Mouse (Mus musculus) heart, embryonic 16.5 days (tissue): ENCODE data around the gene Rora. TPM values are rescaled to one million over a fixed set of nuclear protein-coding genes. Genes with fewer than 3 reads are reported as not detected.
A peak's percentile ranks its signal among the peaks of the same experiment; 100 is the strongest.

ENCODE experiments used
- ATAC-seq: fragments of 200-750 bp; cut with Nextera tagmentation; replicated peaks from 2 replicates; pipeline ENCODE4 v1.8.0; 2017; ENCODE audit warnings: moderate number of reproducible peaks; ENCODE audit not compliant: insufficient read depth, low FRiP score; ENCODE audit errors: extremely low read depth
- H3K27ac ChIP-seq: fragments of 300-500 bp; sonication (generic); 2 replicates; pipeline ENCODE4 v1.5.1; 2014; ENCODE audit warnings: mild to moderate bottlenecking, low read length, control low read depth, moderate library complexity
- H3K27me3 ChIP-seq: fragments of 300-500 bp; sonication (generic); 2 replicates; pipeline ENCODE4 v1.6.1; 2014; ENCODE audit warnings: low read length, mixed read lengths; ENCODE audit not compliant: control insufficient read depth, insufficient read depth
- H3K36me3 ChIP-seq: fragments of 300-500 bp; sonication (generic); 2 replicates; pipeline ENCODE4 v1.6.1; 2014; ENCODE audit not compliant: control insufficient read depth, insufficient read depth
- H3K4me1 ChIP-seq: fragments of 300-500 bp; sonication (generic); 2 replicates; pipeline ENCODE4 v1.6.1; 2014; ENCODE audit warnings: low read length, mixed read lengths; ENCODE audit not compliant: control insufficient read depth, insufficient read depth
- H3K4me2 ChIP-seq: fragments of 300-500 bp; sonication (generic); 2 replicates; pipeline ENCODE4 v1.6.1; 2014; ENCODE audit warnings: low read depth, mild to moderate bottlenecking, control low read depth, low read length
- H3K4me3 ChIP-seq: fragments of 300-500 bp; sonication (generic); 2 replicates; pipeline ENCODE4 v1.5.1; 2014; ENCODE audit warnings: mild to moderate bottlenecking, control low read depth, low read length
- H3K9ac ChIP-seq: fragments of 300-500 bp; sonication (generic); 2 replicates; pipeline ENCODE4 v1.6.1; 2014; ENCODE audit warnings: low read length, control low read depth
- H3K9me3 ChIP-seq: fragments of 300-500 bp; sonication (generic); replicated peaks from 2 replicates; pipeline ENCODE4 v1.6.1; 2016; ENCODE audit warnings: low read length; ENCODE audit not compliant: control insufficient read depth
- WGBS: fragments of 180-500 bp; shearing (Covaris S2); extraction: QIAGEN DNeasy Blood & Tissue Kit; methylation state at CpG from one replicate; pipeline ENCODE4 v1.1.7; 2014; 5-methylcytosine and 5-hydroxymethylcytosine counted together
- polyA plus RNA-seq: library from polyadenylated mRNA; unstranded; fragments of >200 nt; fragmentation: Nextera tagmentation; extraction: Ambion mirVana; gene quantifications from 2 replicates; pipeline ENCODE4 v1.2.1, GENCODE M21; 2015

Gene Rora
- polyA plus RNA-seq, 1 experiment from 2014 or later, result 9.4 TPM

- no peaks in the 10 kb centered on the region for H3K4me1 ChIP-seq
- H3K36me3 ChIP-seq, result no peaks in the 10 kb centered on the region
- H3K9ac ChIP-seq, result no peak overlapping the region
- no peak overlapping the region for H3K4me3 ChIP-seq
- no peaks in the 10 kb centered on the region for H3K9me3 ChIP-seq
- 76% methylated on average over 7 of the region's 7 CpGs for WGBS
- ATAC-seq, result no peak
- H3K4me2 ChIP-seq, result no peak overlapping the region
- H3K27ac ChIP-seq, result no peak overlapping the region
- H3K27me3 ChIP-seq, result no peaks in the 10 kb centered on the region
Observed at GRCm38 (mm10) chr9:69013186-69013715, 359.7 kb downstream of the Rora start.

GRCm38 (mm10) chr9:69014203-69014602 lies 360.6 kb downstream of the Rora start:
- Histone ChIP-seq H3K4me3 (no peak overlapping the region), H3K4me2 (no peak overlapping the region), H3K27ac (no peak overlapping the region), H3K9me3 (no peaks in the 10 kb centered on the region), H3K36me3 (no peaks in the 10 kb centered on the region), H3K9ac (no peak overlapping the region), H3K27me3 (no peaks in the 10 kb centered on the region), H3K4me1 (no peaks in the 10 kb centered on the region)
- WGBS, result 86% methylated on average over 2 of the region's 2 CpGs
- no peak for ATAC-seq

- no peaks in the 10 kb centered on the region for H3K9me3 ChIP-seq
- H3K27ac ChIP-seq, result no peak overlapping the region
Observed at GRCm38 (mm10) chr9:69020381-69020780, 366.8 kb downstream of the Rora start.

GRCm38 (mm10) chr9:69021482-69021881 lies 367.9 kb downstream of the Rora start:
- Histone ChIP-seq H3K4me1 (no peaks in the 10 kb centered on the region), H3K9me3 (no peaks in the 10 kb centered on the region), H3K27me3 (no peaks in the 10 kb centered on the region), H3K9ac (no peak overlapping the region), H3K4me3 (no peak overlapping the region), H3K4me2 (no peak overlapping the region), H3K27ac (no peak overlapping the region), H3K36me3 (no peaks in the 10 kb centered on the region)
- no peak for ATAC-seq
- WGBS, result 88% methylated on average over 1 of the region's 1 CpGs

More at GRCm38 (mm10) chr9:69020381-69020780, 366.8 kb downstream of the Rora start:
- Histone ChIP-seq H3K27me3 (no peaks in the 10 kb centered on the region), H3K36me3 (no peaks in the 10 kb centered on the region), H3K4me1 (no peaks in the 10 kb centered on the region), H3K4me3 (no peak overlapping the region), H3K9ac (no peak overlapping the region), H3K4me2 (no peak overlapping the region)
- no peak for ATAC-seq
- WGBS, result 85% methylated on average over 4 of the region's 4 CpGs

GRCm38 (mm10) chr9:69023314-69023713 lies 369.7 kb downstream of the Rora start:
- WGBS, result 72% methylated on average over 3 of the region's 3 CpGs
- no peak overlapping the region for H3K4me2 ChIP-seq
- H3K27me3 ChIP-seq, result no peaks in the 10 kb centered on the region
- no peaks in the 10 kb centered on the region for H3K4me1 ChIP-seq
- H3K9ac ChIP-seq, result no peak overlapping the region
- H3K27ac ChIP-seq, result no peak overlapping the region
- no peak overlapping the region for H3K4me3 ChIP-seq
- H3K9me3 ChIP-seq, result no peaks in the 10 kb centered on the region
- no peaks in the 10 kb centered on the region for H3K36me3 ChIP-seq
- ATAC-seq, result no peak

- WGBS, result 70% methylated on average over 4 of the region's 4 CpGs
Observed at GRCm38 (mm10) chr9:69028177-69028576, 374.6 kb downstream of the Rora start.

GRCm38 (mm10) chr9:69034301-69034871 lies 380.8 kb downstream of the Rora start:
- H3K27ac ChIP-seq, result no peak overlapping the region
- no peak overlapping the region for H3K4me3 ChIP-seq
- H3K4me1 ChIP-seq, result no peaks in the 10 kb centered on the region; the same call in 1 of the 2 replicates
- no peaks in the 10 kb centered on the region for H3K27me3 ChIP-seq
- WGBS, result 70% methylated on average over 10 of the region's 10 CpGs
- ATAC-seq, result peak; percentile 51
- no peak overlapping the region for H3K4me2 ChIP-seq
- no peak overlapping the region for H3K9ac ChIP-seq
- H3K9me3 ChIP-seq, result no peaks in the 10 kb centered on the region
- H3K36me3 ChIP-seq, result no peaks in the 10 kb centered on the region

More at GRCm38 (mm10) chr9:69028177-69028576, 374.6 kb downstream of the Rora start:
- H3K27ac ChIP-seq, result no peak overlapping the region
- H3K4me2 ChIP-seq, result no peak overlapping the region
- no peak overlapping the region for H3K9ac ChIP-seq
- H3K4me1 ChIP-seq, result no peaks in the 10 kb centered on the region
- H3K27me3 ChIP-seq, result no peaks in the 10 kb centered on the region
- no peak overlapping the region for H3K4me3 ChIP-seq
- ATAC-seq, result no peak
- H3K36me3 ChIP-seq, result no peaks in the 10 kb centered on the region
- H3K9me3 ChIP-seq, result no peaks in the 10 kb centered on the region

- no peak overlapping the region for H3K4me3 ChIP-seq
- H3K9ac ChIP-seq, result no peak overlapping the region
- ATAC-seq, result no peak
- H3K27me3 ChIP-seq, result no peaks in the 10 kb centered on the region
- H3K4me2 ChIP-seq, result no peak overlapping the region
- H3K36me3 ChIP-seq, result no peaks in the 10 kb centered on the region
- H3K9me3 ChIP-seq, result no peaks in the 10 kb centered on the region
- H3K4me1 ChIP-seq, result no peaks in the 10 kb centered on the region; the same call in 1 of the 2 replicates
- 76% methylated on average over 7 of the region's 7 CpGs for WGBS
- H3K27ac ChIP-seq, result no peak overlapping the region
Observed at GRCm38 (mm10) chr9:69035456-69035855, 381.9 kb downstream of the Rora start.

GRCm38 (mm10) chr9:69036296-69036695 lies 382.7 kb downstream of the Rora start:
- Histone ChIP-seq H3K27ac (no peak overlapping the region), H3K9me3 (no peaks in the 10 kb centered on the region), H3K4me2 (no peak overlapping the region), H3K36me3 (no peaks in the 10 kb centered on the region), H3K27me3 (no peaks in the 10 kb centered on the region), H3K4me3 (no peak overlapping the region), H3K4me1 (no peaks in the 10 kb centered on the region; the same call in 1 of the 2 replicates), H3K9ac (no peak overlapping the region)
- no peak for ATAC-seq
- WGBS, result 67% methylated on average over 3 of the region's 3 CpGs
